ENCODE assay signal across 8 mouse cellular contexts in the genomic region with DNA sequence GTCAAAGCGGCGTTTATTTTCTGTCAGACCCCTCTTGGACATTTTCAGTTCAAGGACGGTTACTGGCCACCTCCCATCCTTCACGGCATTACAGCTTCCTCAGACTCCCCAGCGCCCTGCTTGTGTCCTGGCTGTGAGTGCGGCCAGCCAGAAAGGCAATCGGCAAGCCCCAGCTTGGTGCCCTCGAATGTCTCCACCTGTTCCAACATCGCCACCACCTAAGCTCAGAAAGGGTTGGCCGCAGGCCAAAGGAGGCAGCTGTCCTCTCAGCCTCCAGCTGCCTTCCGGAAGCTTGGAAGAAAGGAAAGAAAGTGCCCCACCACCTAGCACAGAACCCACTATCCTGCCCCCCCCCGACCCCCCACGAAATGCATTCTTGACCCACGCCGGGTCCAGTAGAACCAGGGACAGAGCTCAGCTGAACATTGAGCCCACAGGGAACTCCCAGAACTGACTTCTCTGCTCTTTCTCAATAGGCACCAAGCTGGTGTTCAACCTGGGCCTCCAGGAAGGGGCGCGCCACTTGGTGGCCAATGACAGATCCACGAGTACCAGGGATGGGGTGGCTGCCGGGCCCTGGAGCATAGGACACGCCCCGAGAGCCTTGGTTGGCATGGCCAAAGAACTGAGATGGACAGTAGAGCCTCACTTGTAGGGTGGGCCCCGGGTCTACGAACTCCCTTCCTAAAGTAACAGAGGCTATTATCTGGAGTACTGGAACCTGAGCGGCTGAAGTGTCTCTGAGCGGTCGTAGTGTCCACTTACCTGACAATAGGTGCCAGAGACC. TPM values are rescaled to one million over a fixed set of nuclear protein-coding genes. Genes with fewer than 3 reads are reported as not detected.
DNase-seq lines count a peak whose midpoint lies in the region; ATAC-seq lines count a peak whose summit lies in the region.

No protein-coding gene starts in this region.

- H3K9me3 ChIP-seq in neural tube, embryonic 15.5 days (replicated peaks): no peaks in the 10 kb centered on the region

- ATAC-seq in neural tube, embryonic 15.5 days (ENCODE audit: low FRiP score): peak; percentile 79
- ATAC-seq in monocyte, adult 5-6 weeks (replicated peaks; ENCODE audit: insufficient number of reproducible peaks, low FRiP score, low TSS enrichment, poor library complexity, severe bottlenecking): no peak
- ATAC-seq in activated CD4-positive, CD25-positive, alpha-beta regulatory T cell, adult 4 months: no peak

- peaks cover 39% of the 10 kb centered on the region for H3K4me1 ChIP-seq in neural tube, embryonic 15.5 days

- DNase-seq in layer of hippocampus, adult 11-12 months (ENCODE audit: low spot score): peak; percentile 40
- no peak for DNase-seq in layer of hippocampus, adult 9-10 months (ENCODE audit: low spot score)
- DNase-seq in cerebellum, adult 9-11 months: peak; percentile 71
- peak; percentile 32 to 33 for DNase-seq in frontal cortex, postnatal 25 days (ENCODE audit: low spot score in 2 of 2)
- peak; percentile 51 to 52 for DNase-seq in left cerebral cortex, postnatal 36 days (ENCODE audit: low spot score in 2 of 2)

- peak overlapping the region; percentile 97 for H3K27ac ChIP-seq in neural tube, embryonic 15.5 days (replicated peaks)

- no peaks in the 10 kb centered on the region for H3K27me3 ChIP-seq in neural tube, embryonic 15.5 days (replicated peaks)

- peak overlapping the region; percentile 99 for H3K9ac ChIP-seq in neural tube, embryonic 15.5 days (replicated peaks)

- intact Hi-C loops in left cerebral cortex, postnatal 36 days (cut with DNase I): loop anchor here (5.0 to 10.0 kb wide), 5 partner anchors 68 to 948 kb away; no protein-coding TSS in a partner anchor

- no peaks in the 10 kb centered on the region for H3K36me3 ChIP-seq in neural tube, embryonic 15.5 days

- peak overlapping the region; percentile 92 for H3K4me3 ChIP-seq in neural tube, embryonic 15.5 days (replicated peaks)

- 2% methylated on average over 26 of the region's 26 CpGs for WGBS in neural tube, embryonic 15.5 days

- H3K4me2 ChIP-seq in neural tube, embryonic 15.5 days: peak overlapping the region; percentile 86

RNA-seq across cellular contexts. Expression of gene Dner, which starts 1.1 kb away (rescaled TPM):
- 100 to 1,000 TPM; 128 to 158 TPM for total RNA-seq in left cerebral cortex, postnatal 36 days (2021)
- 285 and 344 TPM in 2 replicates for polyA plus RNA-seq in neural tube, embryonic 15.5 days (2015; fragmentation: Nextera tagmentation; extraction: Ambion mirVana)
- 0.29 TPM in 1 of 3 replicates, not detected in the others for total RNA-seq in monocyte, adult 5-6 weeks (2017)
- not detected for polyA plus RNA-seq in activated CD4-positive, CD25-positive, alpha-beta regulatory T cell, adult 4 months (2017; shearing (Covaris generic))

Comparison
In these comparisons a context has a peak if more than half of its experiments do, and no peak if none do; other contexts are left out.
1. RNA of gene Dner, which starts 1.1 kb away (total RNA-seq): 128 to 158 TPM in left cerebral cortex, postnatal 36 days; 0.29 TPM in monocyte, adult 5-6 weeks; every median in the first group is over 10 times any median in the second.